Mouse (Mus musculus) ES-CJ7 (cell line): ENCODE results near the gene Atoh8.

ENCODE experiments used
- DNase-seq: peaks from one replicate; pipeline ENCODE4 v3.0.0; 2011; ENCODE audit warnings: low read depth, low spot score

Gene Atoh8

GRCm38 (mm10) chr6:72254588-72255075 is 19.3 kb upstream of the Atoh8 start:
- DNase-seq = no peak

GRCm38 (mm10) chr6:72253911-72254587 is 18.7 kb upstream of the Atoh8 start:
- no peak for DNase-seq

GRCm38 (mm10) chr6:72253168-72253567 is 17.8 kb upstream of the Atoh8 start:
- DNase-seq = no peak

- DNase-seq = no peak
Measured at GRCm38 (mm10) chr6:72252433-72252832, 17.1 kb upstream of the Atoh8 start.

DNA sequence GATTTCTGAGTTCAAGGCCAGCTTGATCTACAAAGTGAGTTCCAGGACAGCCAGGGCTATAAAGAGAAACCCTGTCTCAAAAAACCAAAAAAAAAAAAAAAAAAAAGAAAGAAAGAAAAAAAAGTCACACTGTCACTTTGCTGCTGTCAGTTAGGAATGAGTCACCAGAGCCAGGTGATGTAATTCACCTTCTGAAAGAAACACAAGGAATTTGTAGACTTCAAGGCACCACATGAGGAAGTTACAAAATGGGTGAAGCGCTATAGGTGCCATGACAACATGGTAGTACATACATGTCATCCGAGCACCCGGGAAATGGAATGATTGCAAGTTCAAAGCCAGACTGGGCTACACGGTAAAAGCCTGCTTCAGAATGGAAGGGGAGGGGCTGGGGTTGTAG is 14.6 kb upstream of the Atoh8 start:
- DNase-seq = no peak

- no peak for DNase-seq
Measured at GRCm38 (mm10) chr6:72248150-72248914, 13.0 kb upstream of the Atoh8 start.

GRCm38 (mm10) chr6:72246303-72246702 is 10.9 kb upstream of the Atoh8 start:
- no peak for DNase-seq

GRCm38 (mm10) chr6:72244569-72245285 is 9.3 kb upstream of the Atoh8 start:
- DNase-seq = no peak

DNA sequence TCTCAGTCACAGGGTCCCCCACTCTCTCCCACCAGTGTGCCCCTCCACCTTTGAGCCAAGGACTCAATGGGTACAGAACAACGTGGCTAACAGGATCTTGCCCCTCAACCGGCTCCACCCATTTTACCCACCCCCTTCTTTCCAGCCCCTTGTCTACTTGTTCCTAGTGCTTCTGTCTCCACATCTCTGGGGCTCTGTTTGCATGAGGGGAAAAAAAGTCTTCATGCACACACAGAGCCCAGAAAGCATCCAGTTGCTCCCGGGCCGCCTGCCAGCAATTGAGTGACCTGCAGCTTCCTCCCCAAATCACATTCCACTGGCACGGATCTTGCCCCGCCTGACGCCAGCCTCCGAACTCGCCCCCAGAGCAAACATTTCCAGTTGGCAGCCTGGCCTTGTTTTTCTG is 8.8 kb upstream of the Atoh8 start:
- no peak for DNase-seq

GRCm38 (mm10) chr6:72242532-72243320 is 7.3 kb upstream of the Atoh8 start:
- DNase-seq = no peak

GRCm38 (mm10) chr6:72241843-72242154 is 6.4 kb upstream of the Atoh8 start:
- no peak for DNase-seq

GRCm38 (mm10) chr6:72241133-72241842 is 5.9 kb upstream of the Atoh8 start:
- DNase-seq = no peak

- no peak for DNase-seq
Measured at GRCm38 (mm10) chr6:72240042-72240441, 4.7 kb upstream of the Atoh8 start.

- peak; percentile 88 for DNase-seq
Measured at GRCm38 (mm10) chr6:72237035-72237434, 1.7 kb upstream of the Atoh8 start.

GRCm38 (mm10) chr6:72235807-72236407 is 530 bp upstream of the Atoh8 start:
- DNase-seq = no peak

DNA sequence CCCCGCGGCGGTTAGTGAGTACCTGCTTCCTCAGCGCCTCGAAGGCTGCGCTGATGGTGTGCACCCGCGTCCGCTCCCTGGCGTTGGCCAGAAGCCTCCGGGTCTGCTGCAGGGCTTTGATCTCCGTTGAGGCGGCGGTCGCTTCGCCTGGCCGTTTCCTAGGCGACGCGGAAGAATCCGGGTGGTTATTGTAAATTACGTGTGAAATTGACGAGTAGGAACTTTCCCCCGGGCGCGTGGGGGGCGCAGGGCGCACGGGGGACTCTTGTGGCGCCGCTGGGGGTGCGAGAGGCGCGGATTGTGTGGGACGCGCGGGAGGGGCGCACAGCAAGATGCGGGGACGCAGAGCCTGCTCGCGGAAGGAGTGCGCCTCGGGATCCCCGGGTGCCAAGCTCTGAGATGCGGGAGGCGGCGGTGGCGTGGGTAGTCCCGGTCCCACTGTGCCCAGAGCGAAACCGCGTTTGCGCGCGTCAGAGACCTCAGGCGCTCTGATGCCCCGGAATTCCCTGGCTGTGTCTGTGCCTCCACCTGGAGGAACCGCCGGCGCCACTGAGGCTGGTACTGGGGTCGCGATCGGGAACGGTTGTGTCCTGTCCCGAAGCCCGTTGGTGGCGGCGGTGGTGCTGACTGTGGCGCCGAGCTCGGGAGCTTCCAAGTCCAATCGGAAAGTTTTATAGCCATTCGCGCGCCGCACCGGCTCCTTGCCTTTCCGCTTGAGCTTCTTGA is 842 bp downstream of the Atoh8 start:
- peak; percentile 64 for DNase-seq

GRCm38 (mm10) chr6:72233950-72234349 is 1.4 kb downstream of the Atoh8 start:
- DNase-seq = no peak

DNA sequence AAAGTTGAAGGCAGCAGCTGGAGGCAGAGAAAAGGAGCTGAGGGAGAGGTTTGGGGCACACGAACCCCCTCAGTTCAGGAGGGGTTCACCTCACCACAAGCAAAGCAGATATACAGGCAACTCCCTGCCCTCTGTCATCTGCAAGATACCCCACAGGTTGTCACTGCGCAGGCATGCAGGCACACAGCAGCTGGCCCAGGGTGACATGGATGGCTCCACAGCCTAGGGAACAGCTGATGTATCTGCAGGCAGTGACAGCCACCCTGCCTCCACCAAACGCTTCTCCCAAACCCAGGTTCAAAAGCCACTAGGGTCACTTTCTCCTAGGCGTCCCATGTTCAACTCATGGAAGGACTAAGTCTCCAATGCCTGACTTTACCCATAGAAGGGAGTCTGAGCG is 2.5 kb downstream of the Atoh8 start:
- DNase-seq = no peak

GRCm38 (mm10) chr6:72232411-72232810 is 3.0 kb downstream of the Atoh8 start:
- no peak for DNase-seq

- DNase-seq = no peak
Measured at GRCm38 (mm10) chr6:72230875-72231274, 4.5 kb downstream of the Atoh8 start.
